Mouse (Mus musculus) embryonic facial prominence, embryonic 13.5 days (tissue): Measurements from ENCODE around the gene Kcna6. TPM values are rescaled to one million over a fixed set of nuclear protein-coding genes. Genes with fewer than 3 reads are reported as not detected.

ENCODE experiments used
- ATAC-seq: fragments of 200-750 bp; cut with Nextera tagmentation; 2 replicates; pipeline ENCODE4 v1.8.0; 2017; ENCODE audit warnings: low read depth; ENCODE audit not compliant: insufficient number of reproducible peaks, insufficient read depth, low FRiP score, low TSS enrichment
- H3K27ac ChIP-seq: fragments of 300-500 bp; sonication (generic); 2 replicates; pipeline ENCODE4 v1.5.1; 2015; ENCODE audit warnings: moderate library complexity, mild to moderate bottlenecking, inconsistent platforms
- H3K27me3 ChIP-seq: fragments of 300-500 bp; sonication (generic); 2 replicates; pipeline ENCODE4 v1.6.1; 2015; ENCODE audit warnings: mild to moderate bottlenecking, inconsistent platforms
- H3K36me3 ChIP-seq: fragments of 300-500 bp; sonication (generic); 2 replicates; pipeline ENCODE4 v1.6.1; 2015; ENCODE audit warnings: mild to moderate bottlenecking, inconsistent platforms
- H3K4me1 ChIP-seq: fragments of 300-500 bp; sonication (generic); 2 replicates; pipeline ENCODE4 v1.6.1; 2015; ENCODE audit warnings: inconsistent platforms
- H3K4me2 ChIP-seq: fragments of 300-500 bp; sonication (generic); 2 replicates; pipeline ENCODE4 v1.6.1; 2015; ENCODE audit warnings: moderate library complexity, mild to moderate bottlenecking, inconsistent platforms
- H3K4me3 ChIP-seq: fragments of 300-500 bp; sonication (generic); 2 replicates; pipeline ENCODE4 v1.5.1; 2015; ENCODE audit warnings: mild to moderate bottlenecking, inconsistent platforms
- H3K9ac ChIP-seq: fragments of 300-500 bp; sonication (generic); 2 replicates; pipeline ENCODE4 v1.6.1; 2015; ENCODE audit warnings: mild to moderate bottlenecking, inconsistent platforms
- H3K9me3 ChIP-seq: fragments of 300-500 bp; sonication (generic); 2 replicates; pipeline ENCODE4 v1.6.1; 2016; ENCODE audit warnings: inconsistent platforms
- WGBS: fragments of 180-500 bp; shearing (Covaris S2); methylation state at CpG from one replicate; pipeline ENCODE4 v1.1.7; 2015; ENCODE audit warnings: mixed read lengths; 5-methylcytosine and 5-hydroxymethylcytosine counted together
- polyA plus RNA-seq: library from polyadenylated mRNA; unstranded; fragments of >200 nt; fragmentation: Nextera tagmentation; extraction: Ambion mirVana; gene quantifications from 2 replicates; pipeline ENCODE4 v1.2.1, GENCODE M21; 2015

Kcna6 gene
- polyA plus RNA-seq, 1 experiment from 2014 or later: 9.8 TPM

DNA sequence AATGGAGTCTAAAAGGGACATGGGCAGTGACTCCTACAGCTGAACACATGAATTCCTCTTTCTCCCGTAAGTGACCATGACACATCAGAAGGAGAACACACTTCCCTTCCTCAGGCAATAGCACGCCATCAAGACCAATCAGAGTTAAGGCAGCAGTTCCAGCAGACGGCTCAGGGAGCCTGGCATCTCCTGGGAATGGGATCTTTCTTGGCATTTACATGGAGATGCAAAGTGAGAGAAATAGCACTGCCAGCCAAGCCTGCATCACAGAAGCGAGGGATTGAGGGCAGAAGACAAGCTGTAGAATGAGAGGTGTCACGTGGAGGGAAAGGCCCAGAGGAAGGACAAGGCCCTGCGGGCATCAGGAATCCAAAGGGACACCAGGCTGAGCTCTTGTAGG is 7.8 kb downstream of the Kcna6 start:
- no peak overlapping the region for H3K27ac ChIP-seq
- WGBS: 72% methylated on average over 6 of the region's 6 CpGs
- ATAC-seq: no peak
- no peak overlapping the region for H3K4me2 ChIP-seq
- H3K27me3 ChIP-seq: no peaks in the 10 kb centered on the region
- no peaks in the 10 kb centered on the region for H3K36me3 ChIP-seq
- no peaks in the 10 kb centered on the region for H3K9me3 ChIP-seq
- H3K9ac ChIP-seq: no peak overlapping the region
- H3K4me3 ChIP-seq: no peak overlapping the region
- peaks cover 20% of the 10 kb centered on the region for H3K4me1 ChIP-seq

DNA sequence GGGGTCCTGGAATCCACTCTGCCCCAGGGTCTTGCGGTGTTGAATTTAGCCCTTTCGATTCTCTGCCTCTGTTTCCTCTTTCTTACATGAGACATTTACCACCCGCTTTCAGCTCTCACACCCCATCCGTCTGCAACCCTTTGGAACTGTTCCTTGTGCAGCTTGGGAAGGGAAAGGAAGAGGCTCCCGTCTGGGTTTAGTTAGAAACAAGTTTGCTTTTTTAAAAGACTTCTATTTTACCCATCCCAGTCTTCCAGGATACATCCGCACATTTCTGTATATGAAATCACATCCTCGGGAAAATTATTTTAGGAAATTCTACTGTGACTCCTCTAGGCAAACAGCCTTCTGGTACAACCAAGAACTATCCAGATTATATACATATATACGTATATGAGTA is 11.7 kb downstream of the Kcna6 start:
- Histone ChIP-seq H3K9ac (no peak overlapping the region), H3K4me2 (no peak overlapping the region), H3K4me3 (no peak overlapping the region), H3K9me3 (no peaks in the 10 kb centered on the region), H3K4me1 (peaks cover 2% of the 10 kb centered on the region; the same call in 1 of the 2 replicates), H3K36me3 (peaks cover 22% of the 10 kb centered on the region), H3K27me3 (no peaks in the 10 kb centered on the region), H3K27ac (no peak overlapping the region)
- WGBS: 72% methylated on average over 8 of the region's 8 CpGs
- ATAC-seq: no peak

DNA sequence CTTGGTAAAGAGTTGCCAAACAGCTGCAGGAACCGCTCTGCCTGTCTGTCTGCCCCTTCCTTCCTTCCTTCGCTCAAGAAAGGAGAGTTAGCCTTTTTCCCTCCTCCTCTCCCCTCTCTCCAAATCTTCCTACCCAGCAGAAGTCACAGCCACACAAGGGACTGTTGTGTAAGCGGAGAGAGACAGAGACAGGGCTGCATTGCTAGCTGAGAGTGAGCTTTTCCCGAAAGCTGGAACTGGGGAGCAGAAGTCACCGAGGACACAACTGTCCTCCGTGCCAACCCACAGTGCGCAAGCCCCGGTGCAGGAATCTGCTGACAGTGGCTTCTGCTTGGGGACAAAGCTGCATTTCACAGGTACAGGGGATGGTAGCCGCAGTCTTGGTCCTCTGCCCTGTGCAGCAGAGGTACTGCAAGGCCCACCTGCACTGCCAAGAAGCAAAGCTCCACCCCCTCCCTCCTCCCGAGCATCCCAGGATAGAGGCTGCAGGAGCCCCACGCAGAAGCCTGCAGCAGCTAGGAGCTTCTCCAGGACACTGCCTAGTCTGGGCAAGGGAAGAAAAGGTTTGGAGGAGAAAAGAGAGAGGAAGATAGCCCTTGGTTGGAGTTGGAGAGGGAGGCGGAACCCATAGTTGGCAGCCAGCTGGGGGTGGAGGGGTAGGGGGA is 21.9 kb downstream of the Kcna6 start:
- no peaks in the 10 kb centered on the region for H3K4me1 ChIP-seq
- no peak overlapping the region for H3K4me2 ChIP-seq
- H3K9me3 ChIP-seq: no peaks in the 10 kb centered on the region
- H3K4me3 ChIP-seq: no peak overlapping the region
- 0 out of 2 replicates have a peak, but pooled peaks cover 5% of the 10 kb centered on the region for H3K36me3 ChIP-seq
- H3K27ac ChIP-seq: no peak overlapping the region
- 64% methylated on average over 12 of the region's 12 CpGs for WGBS
- no peak overlapping the region for H3K9ac ChIP-seq
- H3K27me3 ChIP-seq: peaks cover 4% of the 10 kb centered on the region; the same call in 1 of the 2 replicates
- no peak for ATAC-seq

DNA sequence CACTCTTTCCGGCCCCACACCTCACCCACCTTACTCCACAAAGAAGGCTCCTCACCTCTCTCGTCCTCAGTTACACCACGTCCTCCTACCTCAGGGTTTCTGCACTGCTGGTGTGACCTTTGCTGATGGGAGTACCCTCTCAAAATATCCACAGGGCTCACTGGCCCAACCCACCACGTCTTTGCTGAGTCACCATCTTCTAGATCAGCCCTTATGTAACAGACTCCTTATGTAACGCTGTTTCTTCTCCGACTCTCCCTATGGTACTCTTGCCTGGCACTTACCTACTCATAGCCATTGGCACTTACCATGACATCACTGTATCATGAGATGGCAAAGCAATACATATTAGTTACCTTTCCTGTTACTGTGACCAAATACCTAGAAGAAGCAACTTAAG is 27.9 kb downstream of the Kcna6 start:
- Histone ChIP-seq H3K9me3 (no peaks in the 10 kb centered on the region), H3K27ac (no peak overlapping the region), H3K36me3 (0 out of 2 replicates have a peak, but pooled peaks cover 7% of the 10 kb centered on the region), H3K4me2 (no peak overlapping the region), H3K9ac (no peak overlapping the region), H3K4me1 (no peaks in the 10 kb centered on the region), H3K27me3 (no peaks in the 10 kb centered on the region), H3K4me3 (no peak overlapping the region)
- 82% methylated on average over 6 of the region's 6 CpGs for WGBS
- no peak for ATAC-seq

DNA sequence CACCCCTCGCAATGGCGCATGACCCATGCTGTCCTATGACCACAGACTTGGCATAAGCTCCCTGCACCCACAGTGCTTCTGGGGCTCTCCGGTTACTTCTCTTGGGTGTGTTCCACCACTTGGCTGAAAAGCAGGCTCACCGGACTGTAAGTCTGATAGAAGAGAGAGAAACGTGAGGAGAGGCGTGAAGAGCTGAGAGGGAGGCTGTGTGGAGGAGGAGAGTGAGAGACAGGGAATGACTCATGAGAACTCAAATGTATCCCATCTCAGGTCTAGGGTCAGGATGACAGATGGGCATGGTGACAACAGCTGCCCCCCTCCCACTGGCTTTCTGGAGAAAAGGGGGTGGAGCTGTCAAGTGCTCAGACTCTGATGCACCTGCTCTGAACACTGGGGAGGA is 34.5 kb downstream of the Kcna6 start:
- Histone ChIP-seq H3K9me3 (no peaks in the 10 kb centered on the region), H3K36me3 (no peaks in the 10 kb centered on the region), H3K27ac (no peak overlapping the region)

DNA sequence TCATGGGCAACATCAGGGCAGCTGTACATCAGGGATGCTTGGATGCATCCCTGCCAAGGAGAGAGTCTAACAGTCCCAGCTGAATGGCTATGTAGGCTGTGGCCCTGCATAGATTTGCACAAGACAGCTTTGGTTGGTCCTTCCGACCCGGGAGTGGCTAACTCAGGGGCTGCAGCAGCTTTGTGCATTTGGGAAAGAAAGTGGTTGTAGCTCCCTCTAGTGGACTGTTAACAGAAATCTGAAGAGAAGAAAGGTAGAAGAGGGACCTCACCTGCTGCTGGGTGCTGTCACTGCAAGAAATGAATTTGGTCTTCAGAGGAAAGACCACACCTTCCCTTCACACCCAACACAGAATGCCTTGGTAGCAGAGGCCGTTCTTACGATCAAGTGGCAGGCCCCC is 36.0 kb downstream of the Kcna6 start:
- H3K27me3 ChIP-seq: peaks cover 30% of the 10 kb centered on the region
- peaks cover 27% of the 10 kb centered on the region for H3K4me1 ChIP-seq
- no peaks in the 10 kb centered on the region for H3K36me3 ChIP-seq
- 27% methylated on average over 4 of the region's 4 CpGs for WGBS
- no peak overlapping the region for H3K9ac ChIP-seq
- H3K27ac ChIP-seq: no peak overlapping the region
- H3K9me3 ChIP-seq: no peaks in the 10 kb centered on the region
- no peak overlapping the region for H3K4me3 ChIP-seq
- no peak overlapping the region for H3K4me2 ChIP-seq
- no peak for ATAC-seq

More for the DNA sequence above, 34.5 kb downstream of the Kcna6 start:
- 69% methylated on average over 6 of the region's 6 CpGs for WGBS
- ATAC-seq: no peak
- Histone ChIP-seq H3K9ac (no peak overlapping the region), H3K4me1 (peaks cover 21% of the 10 kb centered on the region), H3K4me3 (no peak overlapping the region), H3K4me2 (no peak overlapping the region), H3K27me3 (peaks cover 21% of the 10 kb centered on the region)

DNA sequence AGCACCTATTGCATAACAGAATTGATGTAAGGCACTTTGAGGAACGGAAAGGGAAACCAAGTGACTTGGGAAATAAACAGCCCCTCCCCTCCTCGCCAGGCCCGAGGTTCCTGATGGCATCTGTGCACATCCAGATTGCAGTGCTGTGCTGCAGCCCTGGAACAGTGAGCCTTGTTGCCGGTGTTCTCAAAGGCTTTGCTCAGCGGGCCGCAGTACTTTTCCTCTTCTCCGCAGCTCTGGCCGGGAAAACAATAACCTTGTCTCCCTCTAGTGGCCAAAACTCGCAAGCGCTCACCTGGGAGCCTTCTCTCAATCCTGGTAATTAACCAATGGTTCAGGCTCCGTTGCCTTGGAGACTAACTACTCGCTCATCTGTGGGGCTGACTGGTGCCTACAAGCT is 38.4 kb downstream of the Kcna6 start:
- H3K4me2 ChIP-seq: peak overlapping the region; percentile 51
- H3K36me3 ChIP-seq: no peaks in the 10 kb centered on the region
- 1% methylated on average over 12 of the region's 12 CpGs for WGBS
- H3K9me3 ChIP-seq: no peaks in the 10 kb centered on the region
- no peak overlapping the region for H3K27ac ChIP-seq
- H3K4me1 ChIP-seq: peaks cover 28% of the 10 kb centered on the region
- H3K9ac ChIP-seq: 0 out of 2 replicates have a peak overlapping the region, but pooled peaks have one; percentile 32
- peaks cover 30% of the 10 kb centered on the region for H3K27me3 ChIP-seq
- no peak; the same call in 1 of the 2 replicates for ATAC-seq
- H3K4me3 ChIP-seq: no peak overlapping the region

DNA sequence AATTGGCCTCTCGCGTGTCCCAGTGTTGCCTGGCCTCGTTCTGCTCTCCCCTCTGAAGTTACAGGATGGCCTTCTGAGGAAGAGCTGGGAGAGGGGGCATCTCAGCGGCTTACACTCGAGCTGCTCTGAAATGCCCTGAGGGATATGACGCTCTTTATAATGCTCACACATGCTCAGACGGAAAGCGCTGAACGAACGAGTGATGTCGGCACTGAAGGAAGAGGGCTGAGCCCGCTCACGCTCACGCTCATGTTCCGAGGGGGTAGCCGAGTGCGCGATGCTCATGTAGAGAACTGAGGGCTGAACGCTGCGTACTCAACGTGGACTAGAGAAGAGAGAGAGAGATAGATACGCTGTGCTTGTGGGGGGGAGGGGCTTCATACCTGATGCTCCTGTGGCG is 39.3 kb downstream of the Kcna6 start:
- Histone ChIP-seq H3K9me3 (no peaks in the 10 kb centered on the region), H3K36me3 (no peaks in the 10 kb centered on the region), H3K4me1 (peaks cover 26% of the 10 kb centered on the region), H3K27ac (no peak overlapping the region), H3K27me3 (peaks cover 25% of the 10 kb centered on the region), H3K4me2 (no peak overlapping the region), H3K9ac (no peak overlapping the region), H3K4me3 (no peak overlapping the region)
- ATAC-seq: no peak
- 56% methylated on average over 23 of the region's 23 CpGs for WGBS

DNA sequence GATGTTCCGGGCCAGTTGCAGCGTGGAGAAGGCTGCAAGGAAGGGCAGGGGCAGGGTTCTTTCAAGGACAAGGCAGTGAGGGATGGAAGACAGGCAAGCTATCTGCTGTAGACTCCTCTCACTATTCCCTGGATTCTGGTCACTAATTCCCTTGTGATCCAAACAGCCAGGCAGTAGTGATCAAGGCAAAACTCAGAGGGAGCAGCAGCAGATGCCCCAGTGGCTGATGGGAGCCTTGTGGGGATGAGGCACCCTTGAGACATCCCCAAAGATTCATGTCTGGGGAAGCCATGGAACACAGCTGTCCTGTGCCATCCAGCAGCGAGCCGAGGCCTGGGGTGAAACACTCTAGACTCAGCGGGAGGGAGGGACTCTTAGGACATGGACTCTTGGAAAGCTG is 40.5 kb downstream of the Kcna6 start:
- Histone ChIP-seq H3K4me1 (peaks cover 16% of the 10 kb centered on the region), H3K27ac (no peak overlapping the region), H3K27me3 (peaks cover 24% of the 10 kb centered on the region), H3K9me3 (no peaks in the 10 kb centered on the region), H3K9ac (no peak overlapping the region), H3K36me3 (no peaks in the 10 kb centered on the region), H3K4me2 (no peak overlapping the region), H3K4me3 (no peak overlapping the region)
- WGBS: 64% methylated on average over 5 of the region's 5 CpGs
- no peak for ATAC-seq

DNA sequence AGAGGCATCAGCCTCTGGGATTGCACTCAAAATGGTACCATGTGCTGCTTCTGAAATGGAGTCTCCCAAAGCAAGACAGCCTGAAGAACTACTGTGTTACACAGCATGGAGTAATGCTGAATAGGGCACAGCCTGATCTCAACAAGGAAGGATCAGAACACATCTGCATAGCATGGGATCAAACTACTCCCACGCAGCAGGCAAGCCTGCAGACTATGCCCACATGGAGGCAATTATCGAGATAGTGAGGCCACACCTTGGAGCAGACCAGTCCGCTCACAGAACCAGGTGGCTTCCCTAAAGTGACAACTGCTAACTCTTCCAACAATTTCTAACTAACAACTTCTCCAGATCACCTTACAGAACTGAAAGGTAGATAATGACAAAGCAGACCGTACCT is 53.4 kb downstream of the Kcna6 start:
- no peak for ATAC-seq
- WGBS: 35% methylated on average over 4 of the region's 4 CpGs
- no peak overlapping the region for H3K4me3 ChIP-seq
- H3K27ac ChIP-seq: no peak overlapping the region
- no peak overlapping the region for H3K9ac ChIP-seq
- H3K4me2 ChIP-seq: no peak overlapping the region
- 0 out of 2 replicates have a peak, but pooled peaks cover 3% of the 10 kb centered on the region for H3K4me1 ChIP-seq
- no peaks in the 10 kb centered on the region for H3K36me3 ChIP-seq
- H3K9me3 ChIP-seq: no peaks in the 10 kb centered on the region
- no peaks in the 10 kb centered on the region for H3K27me3 ChIP-seq

DNA sequence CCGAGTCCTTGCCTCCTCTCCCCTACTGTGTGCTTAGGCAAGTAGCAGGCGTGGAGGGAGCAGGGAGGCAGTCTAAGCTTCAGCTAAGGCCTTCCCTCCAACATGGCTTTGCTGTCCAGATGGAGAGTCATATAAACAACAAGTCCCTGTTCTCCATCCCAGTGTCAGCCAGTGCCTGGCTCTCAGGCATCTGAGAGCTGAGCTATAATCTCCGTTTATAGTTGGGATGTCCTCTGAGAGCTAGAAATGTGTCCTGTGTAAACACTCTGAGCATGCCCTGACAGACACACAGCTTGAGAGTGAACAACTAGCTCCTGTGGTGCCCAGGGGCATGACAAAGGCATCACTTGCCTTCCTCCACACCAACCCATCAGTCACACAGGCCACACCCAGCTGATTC is 55.3 kb downstream of the Kcna6 start:
- Histone ChIP-seq H3K27ac (no peak overlapping the region), H3K9me3 (no peaks in the 10 kb centered on the region), H3K4me1 (0 out of 2 replicates have a peak, but pooled peaks cover 3% of the 10 kb centered on the region), H3K27me3 (no peaks in the 10 kb centered on the region), H3K4me2 (no peak overlapping the region), H3K9ac (no peak overlapping the region), H3K36me3 (no peaks in the 10 kb centered on the region), H3K4me3 (no peak overlapping the region)
- WGBS: 48% methylated on average over 3 of the region's 3 CpGs
- no peak for ATAC-seq

DNA sequence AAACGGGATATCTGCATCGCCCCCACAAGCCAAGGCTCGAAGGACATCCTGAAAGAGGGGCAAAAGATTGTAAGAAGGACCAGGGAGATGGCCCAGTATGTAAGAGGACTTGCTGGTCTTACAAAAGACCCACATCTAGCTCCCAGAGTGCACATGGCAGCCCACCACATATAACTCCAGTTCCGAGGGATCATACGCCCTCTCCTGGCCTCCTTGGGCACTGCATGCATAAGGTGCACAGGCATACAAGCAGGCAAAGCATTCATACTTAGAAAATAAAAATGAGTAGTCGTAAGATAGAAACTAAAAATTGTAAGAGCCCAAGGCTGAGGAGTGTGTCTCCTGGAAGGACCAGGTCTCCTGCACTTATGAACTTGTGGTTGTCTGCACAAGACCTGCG is 61.5 kb downstream of the Kcna6 start:
- Histone ChIP-seq H3K4me1 (no peaks in the 10 kb centered on the region), H3K4me3 (no peak overlapping the region), H3K27ac (no peak overlapping the region), H3K9ac (no peak overlapping the region), H3K27me3 (peaks cover 21% of the 10 kb centered on the region), H3K36me3 (no peaks in the 10 kb centered on the region), H3K4me2 (no peak overlapping the region), H3K9me3 (no peaks in the 10 kb centered on the region)
- ATAC-seq: no peak
- 64% methylated on average over 7 of the region's 7 CpGs for WGBS
